Mouse (Mus musculus): ENCODE data around the gene Palld.

The Palld gene

DNA sequence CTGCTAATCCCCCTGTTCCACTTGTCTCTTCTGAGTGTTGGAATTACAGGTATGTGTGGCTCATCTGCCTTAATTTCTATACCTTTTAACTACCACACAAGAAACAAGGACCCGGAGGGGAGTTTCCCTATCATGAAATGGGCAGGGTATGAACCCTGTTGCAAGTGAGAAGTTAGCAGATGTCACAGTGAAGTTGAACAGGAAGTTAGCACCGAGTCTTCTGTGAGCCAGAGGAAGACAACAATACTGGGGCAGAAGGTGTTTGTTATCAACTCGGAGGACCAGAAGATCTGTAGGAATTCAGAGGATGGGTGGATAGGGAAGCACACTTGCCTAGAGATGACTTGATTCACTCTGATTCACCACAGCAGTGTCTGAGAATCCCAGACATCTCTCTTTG lies 259.3 kb downstream of the Palld start:
- ATAC-seq (ENCODE audit: insufficient number of reproducible peaks, low FRiP score, low TSS enrichment), result no peak

DNA sequence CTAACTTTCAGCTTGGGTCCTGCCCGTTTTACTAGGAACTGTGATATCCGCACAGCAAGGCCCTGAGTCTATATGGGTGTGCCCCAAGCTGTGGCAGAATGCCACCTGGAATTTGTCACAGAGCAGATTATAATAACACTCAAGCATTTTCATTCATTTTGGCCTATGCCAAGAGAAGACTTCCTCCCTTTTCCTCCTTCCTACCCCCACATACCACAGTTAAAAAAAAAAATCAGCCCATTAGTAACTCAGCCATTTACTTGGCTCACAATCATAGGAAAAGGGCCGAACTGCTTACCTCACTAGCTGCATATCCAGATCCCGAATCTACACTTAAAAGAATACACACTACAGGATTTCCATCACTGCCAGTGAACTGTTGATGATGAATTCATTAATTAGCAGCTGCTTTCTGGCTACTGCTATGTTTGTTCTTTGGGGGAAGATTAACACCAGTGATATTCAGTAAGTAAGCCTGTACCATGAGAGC lies 260.1 kb downstream of the Palld start:
- ATAC-seq (ENCODE audit: insufficient number of reproducible peaks, low FRiP score, low TSS enrichment), result no peak

DNA sequence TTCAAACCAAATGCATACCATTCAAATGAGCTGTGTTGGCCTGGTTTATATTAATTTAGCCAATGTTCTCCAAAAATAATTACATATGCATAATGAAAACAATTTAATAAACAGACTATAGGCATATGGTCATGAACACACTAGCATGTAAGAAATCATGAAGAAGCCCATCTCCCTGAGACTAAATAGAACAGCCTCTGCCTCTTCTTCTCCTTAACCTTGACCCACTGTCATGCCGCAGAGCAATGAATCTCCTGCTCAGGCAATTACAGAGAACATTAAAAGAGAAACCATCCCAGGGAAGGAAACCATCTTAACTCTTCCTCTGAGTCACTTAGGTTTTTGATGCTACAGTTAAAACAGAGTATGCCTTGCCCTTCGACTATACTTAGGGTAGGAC lies 262.9 kb downstream of the Palld start:
- ATAC-seq (ENCODE audit: insufficient number of reproducible peaks, low FRiP score, low TSS enrichment), result no peak

DNA sequence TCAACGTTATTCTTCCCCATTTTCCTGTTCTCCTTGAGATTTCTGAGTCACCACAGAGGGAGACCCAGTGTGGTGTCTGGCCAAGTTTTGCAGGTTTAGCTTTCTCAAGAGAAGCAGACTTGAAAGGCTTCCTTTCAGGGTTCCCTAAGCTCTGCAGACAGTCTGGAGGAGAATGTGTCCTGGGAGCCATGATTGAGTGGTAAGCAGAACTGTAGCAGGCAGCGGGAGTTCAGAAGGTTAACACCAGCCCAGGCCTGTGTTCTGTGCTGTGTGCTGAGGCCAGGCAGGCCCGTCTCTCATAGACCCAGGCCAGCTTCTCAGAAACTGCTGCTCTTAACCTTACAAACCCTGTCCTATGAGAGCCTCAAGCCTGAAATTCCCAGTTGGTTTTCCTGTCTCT lies 263.5 kb downstream of the Palld start:
- ATAC-seq (ENCODE audit: insufficient number of reproducible peaks, low FRiP score, low TSS enrichment), result no peak

DNA sequence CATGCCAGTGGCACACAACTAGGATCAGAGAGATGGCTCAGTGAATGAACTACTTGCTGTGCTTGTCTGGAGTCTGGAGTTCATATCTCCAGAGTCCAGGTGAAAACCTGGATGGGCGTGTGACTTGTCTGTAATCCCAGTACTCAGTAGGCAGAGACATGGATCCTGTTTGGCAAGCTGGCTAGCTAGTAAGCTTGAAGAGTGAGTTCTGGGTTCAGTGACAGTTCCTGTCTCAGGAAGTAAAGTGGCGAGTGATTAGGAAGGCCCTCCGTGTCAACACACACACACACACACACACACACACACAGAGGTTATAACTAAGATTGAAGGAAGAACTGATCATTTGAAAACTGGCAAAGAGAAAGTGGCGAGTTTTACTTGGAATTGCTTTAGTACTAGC lies 264.8 kb downstream of the Palld start:
- no peak for ATAC-seq (ENCODE audit: insufficient number of reproducible peaks, low FRiP score, low TSS enrichment)

DNA sequence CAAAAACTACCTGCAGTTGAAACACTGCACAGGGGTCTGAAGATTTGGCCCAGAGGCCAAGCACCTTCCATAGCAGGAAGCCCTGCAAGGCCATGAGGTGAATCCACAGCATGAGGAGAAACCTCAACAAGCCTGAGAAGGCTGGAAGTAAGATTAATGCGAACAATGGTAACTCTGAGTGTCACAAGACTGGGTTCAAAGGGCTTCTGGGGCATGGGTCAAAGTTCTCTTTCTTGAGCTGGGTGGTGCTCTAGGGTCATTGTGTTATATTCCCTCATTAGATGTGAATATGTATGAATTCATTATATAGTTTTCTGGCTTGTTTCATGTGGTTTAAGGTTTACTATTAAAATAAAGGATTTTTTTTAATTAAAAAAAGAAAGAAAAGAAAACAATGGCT lies 267.7 kb downstream of the Palld start:
- no peak for ATAC-seq (ENCODE audit: insufficient number of reproducible peaks, low FRiP score, low TSS enrichment)

DNA sequence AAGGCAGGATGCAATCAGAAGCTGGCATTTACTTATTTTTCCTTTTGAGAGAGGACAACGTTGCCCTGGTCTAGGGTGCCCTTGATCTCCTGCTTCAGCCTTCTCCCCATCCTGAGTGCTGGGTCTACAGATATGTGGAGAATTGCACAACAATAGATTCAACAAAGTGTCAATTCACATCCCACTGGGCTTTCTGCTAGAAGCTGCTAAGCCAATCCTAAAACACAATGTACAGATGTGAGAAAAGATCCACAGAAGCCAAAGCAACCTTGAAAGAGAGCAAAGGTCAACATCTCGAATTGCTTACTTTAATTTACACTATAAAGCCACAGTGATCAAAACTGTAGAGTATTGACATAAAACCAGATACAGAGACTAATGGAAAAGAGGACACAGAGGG lies 270.2 kb downstream of the Palld start:
- ATAC-seq (ENCODE audit: insufficient number of reproducible peaks, low FRiP score, low TSS enrichment), result no peak

DNA sequence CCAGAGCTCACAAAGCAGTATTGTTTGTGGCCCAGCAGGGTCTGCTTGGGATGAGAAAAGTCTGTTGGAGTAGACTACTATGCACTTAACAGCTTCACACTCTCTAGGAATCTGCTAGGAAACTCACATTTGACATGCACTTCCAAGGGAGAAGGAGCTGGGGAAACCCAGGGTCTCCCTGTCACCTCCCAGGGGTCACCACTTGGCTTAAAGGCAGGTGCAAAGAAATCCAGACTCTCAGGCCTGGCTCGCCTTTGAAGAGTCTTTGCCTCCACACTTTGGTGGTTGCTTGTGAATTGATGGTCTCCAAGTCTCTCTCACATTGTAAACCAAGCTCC lies 272.9 kb downstream of the Palld start:
- no peak for ATAC-seq (ENCODE audit: insufficient number of reproducible peaks, low FRiP score, low TSS enrichment)

DNA sequence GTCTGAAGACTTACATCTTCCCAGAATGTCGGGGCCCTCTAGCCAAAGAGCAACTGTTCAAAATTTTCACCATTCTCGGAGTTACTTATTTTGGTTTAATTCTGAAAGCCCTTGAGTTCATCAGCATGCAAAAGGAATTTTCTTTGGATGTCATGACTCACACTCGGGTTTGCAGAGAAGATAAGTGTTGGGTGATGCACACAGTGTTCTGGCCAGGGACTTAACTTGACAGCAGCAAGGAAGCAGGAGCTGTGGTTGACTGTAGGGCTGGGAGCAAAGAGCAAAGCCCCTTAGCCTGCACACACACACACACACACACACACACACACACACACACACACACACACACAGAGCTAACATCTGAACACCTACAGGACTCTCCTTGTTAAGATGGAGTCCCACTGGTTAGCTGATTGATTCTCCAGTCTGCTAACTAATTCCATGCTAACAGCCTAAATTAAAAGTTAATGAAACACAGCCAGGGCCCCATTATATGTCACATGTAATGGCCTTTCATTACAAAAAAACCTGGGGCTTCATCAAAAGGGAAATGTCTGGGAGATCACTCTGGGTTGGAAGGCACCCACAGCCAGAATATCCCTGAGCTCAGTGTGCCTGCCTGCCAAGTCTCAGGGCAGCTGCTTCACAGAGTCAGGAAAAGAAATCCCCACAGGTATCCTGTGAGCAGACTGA lies 273.4 kb downstream of the Palld start:
- ATAC-seq (ENCODE audit: insufficient number of reproducible peaks, low FRiP score, low TSS enrichment), result no peak

DNA sequence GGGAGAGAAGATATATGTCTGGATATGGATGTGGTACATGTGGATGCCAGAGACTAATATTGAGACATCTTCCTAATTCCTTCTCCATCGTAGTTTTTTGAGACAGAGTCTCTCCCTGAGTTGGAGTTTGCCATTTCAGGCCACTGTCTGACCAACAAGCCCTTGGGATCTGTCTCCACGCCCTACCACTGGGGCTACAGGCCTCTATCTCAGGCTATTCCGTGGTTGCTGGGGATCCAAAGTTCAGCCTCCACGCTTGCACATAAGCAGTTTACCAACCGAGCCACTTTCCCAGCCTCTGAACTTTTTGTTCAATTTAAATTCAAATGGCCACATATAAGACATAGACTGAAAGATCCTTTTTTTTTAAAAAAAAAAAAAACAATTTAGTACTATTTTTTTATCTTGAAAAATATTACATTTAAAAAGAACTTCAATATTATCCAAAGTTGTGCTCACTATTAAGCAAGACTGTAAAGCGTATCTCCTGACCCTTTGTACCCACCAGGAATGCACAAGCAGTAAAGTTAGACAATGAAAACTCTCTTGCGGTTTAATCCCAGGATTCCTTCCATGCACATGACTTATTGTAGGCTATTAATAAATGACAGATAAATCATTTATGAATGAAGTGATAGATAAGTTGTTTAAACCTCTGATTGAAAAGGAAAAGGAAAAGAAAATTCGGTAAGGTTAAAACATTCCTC lies 276.1 kb downstream of the Palld start:
- no peak for ATAC-seq (ENCODE audit: insufficient number of reproducible peaks, low FRiP score, low TSS enrichment)

DNA sequence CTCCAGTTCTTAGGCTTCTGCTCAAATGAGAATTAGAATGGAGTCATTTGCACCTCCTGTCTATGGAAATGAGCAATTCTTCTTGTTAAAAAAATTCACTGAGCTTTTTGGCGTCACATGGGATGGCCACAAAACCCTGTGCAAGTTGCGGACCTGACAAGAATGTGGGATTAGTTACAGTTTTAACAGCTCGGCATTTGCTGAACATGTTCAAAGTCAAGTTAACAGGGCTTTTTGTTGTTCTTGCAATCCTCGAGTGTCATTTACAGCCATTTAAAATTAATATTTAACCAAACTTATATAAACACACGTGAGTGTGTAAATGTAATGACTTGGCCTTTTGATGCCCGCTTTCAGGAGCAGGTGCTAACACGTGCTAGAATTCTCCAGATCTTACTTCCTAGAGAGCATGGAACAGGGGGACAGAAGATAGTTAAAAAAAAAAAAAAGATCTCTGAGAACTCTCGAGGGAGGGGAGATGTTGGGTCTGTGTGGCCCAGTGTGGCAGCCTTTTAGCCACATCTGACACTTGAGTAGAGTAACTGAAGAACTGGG lies 276.8 kb downstream of the Palld start:
- ATAC-seq (ENCODE audit: insufficient number of reproducible peaks, low FRiP score, low TSS enrichment), result no peak

DNA sequence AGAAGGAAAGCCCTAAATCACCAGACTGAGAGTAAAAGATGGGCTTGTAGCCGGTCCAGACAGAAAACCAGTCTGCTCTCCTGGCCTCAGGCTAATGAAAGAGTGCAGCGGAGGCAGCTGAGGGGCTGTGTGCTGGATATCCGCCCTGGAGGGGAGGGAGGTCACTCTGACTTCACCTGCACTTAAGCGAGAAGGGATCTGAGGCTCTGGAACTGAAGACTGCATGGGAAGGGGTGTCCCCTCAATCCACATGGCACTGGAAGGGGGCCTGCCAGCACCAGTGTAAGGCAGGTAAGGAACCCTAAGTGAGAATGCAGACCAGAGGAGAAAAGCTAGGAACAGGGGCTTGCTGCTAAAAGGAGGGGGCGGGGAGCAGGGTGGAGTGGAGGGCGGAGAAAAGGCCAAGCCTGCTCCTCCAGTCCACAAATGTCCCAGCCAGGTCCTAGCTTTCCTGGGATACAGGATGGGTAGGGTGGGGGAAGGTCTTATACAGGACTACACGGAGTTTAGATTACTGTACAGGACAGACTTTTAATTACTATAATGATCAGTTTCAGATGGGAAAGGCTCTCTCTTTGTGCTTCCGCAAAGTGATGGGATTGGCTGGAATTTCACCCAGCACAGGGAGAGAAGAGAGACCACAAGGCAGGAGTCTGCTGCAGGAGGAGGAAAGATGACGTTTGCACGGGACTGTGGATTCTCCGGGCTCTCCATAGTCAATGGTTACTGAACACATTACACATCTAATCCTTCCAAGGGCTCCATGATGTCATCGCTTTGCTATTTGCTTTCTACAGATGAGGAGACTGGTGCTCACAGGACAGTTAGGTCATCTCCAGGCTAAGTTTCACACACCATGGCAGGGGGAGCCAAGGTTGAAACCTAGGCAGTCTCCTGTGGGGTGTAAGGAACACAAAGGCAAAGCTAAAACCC lies 278.7 kb downstream of the Palld start:
- ATAC-seq (ENCODE audit: insufficient number of reproducible peaks, low FRiP score, low TSS enrichment), result no peak

DNA sequence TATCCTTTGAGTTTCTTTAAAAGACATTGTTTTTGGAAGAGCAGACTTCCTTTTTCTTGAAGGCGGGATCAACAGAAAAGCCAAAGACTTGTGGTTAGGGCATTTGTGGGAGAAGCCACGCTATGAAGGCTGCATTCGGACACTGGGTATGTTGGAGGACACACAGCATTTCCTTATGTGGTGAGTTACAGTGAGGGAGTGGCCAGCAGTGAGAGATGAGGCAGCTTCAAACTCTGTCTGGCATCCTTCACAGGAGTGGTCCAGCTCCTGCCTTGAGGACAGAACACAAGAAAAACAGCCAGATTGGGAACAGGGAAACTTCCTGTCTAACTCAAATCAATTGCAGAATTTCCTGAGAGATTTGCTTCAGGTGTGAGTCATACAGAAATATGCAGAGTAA lies 281.2 kb downstream of the Palld start:
- ATAC-seq (ENCODE audit: insufficient number of reproducible peaks, low FRiP score, low TSS enrichment), result no peak

DNA sequence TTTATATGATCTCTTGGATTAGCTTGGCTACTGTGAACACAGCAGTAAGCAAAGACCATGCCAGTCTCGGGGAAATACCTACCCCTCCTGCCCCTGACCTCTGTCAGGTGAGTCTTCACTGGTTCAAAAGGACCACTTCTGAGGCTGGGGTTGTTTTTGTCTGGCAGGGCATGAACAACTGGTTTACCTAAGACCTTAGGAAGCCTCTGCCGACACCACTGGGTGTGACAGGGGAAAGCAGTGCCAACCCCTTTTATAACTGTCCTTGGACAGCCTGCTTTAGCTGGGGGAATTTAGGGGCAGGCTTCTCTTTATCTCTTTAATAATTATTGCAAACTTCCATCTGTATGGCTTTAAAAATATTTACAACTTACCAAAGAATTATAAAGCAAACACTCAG lies 284.8 kb downstream of the Palld start:
- ATAC-seq (ENCODE audit: insufficient number of reproducible peaks, low FRiP score, low TSS enrichment), result no peak

DNA sequence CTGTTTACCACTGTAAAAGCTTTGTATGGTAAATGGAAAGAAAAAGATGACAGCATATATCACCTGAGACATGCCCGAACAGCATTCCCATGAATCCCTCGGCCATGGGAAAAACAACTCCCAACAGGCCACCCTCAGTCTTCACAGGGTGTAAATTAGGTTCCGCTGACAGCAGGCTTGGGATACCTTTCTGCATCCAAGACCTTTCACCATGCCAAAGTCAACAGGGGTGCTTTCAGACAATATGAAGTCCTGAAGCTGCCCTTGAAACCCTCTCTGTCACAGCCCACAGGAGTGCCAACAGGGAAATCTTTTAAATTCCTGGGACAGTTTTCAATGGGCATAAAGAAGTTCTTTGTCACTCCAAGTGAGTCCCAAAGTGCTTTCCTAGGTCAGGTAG lies 285.4 kb downstream of the Palld start:
- ATAC-seq (ENCODE audit: insufficient number of reproducible peaks, low FRiP score, low TSS enrichment), result no peak

DNA sequence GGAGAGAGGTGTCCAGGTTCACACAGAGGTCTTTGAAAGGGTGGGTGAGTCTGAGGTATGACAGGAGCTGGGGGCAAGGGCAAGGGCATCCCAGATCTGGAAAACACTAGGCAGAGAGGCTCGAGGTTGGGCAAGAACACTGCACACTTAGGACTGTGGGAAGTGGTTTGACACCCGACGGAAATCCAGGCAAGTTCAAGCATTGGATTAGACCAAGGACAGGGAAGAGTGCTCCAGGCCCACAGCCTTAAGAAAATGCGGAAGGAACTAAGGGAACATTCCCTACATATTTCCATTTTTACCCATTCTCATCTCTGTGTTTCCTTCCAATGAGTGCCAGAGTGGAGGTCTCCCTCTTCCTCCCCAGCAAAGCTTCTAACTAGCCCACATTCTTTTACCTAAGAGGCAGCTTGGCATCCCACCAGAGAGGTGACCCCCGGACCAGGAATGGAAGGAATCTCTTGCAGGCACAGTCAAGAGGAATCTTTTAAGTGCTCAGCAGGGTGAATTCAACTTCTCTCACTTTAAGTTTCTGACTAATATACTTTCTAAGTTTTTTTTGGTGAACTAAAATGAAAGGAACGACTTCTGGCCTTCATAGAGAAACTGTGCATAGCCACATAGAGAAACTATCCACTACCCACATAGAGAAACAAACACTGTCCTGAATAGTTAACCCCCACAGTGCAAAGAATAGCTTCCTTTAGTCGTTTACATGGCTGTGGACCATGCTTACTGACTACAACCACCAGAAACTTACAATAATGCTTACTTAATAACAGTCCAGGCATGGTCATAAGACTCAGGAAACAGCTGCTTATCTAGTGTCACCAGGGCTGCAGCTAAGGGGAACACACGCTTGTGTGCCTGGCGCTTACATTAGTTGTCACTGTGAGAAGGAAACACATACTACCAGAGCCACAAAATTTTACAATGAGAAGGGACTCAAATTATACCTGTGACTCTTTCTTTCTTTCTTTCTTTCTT lies 286.5 kb downstream of the Palld start:
- no peak for ATAC-seq (ENCODE audit: insufficient number of reproducible peaks, low FRiP score, low TSS enrichment)

DNA sequence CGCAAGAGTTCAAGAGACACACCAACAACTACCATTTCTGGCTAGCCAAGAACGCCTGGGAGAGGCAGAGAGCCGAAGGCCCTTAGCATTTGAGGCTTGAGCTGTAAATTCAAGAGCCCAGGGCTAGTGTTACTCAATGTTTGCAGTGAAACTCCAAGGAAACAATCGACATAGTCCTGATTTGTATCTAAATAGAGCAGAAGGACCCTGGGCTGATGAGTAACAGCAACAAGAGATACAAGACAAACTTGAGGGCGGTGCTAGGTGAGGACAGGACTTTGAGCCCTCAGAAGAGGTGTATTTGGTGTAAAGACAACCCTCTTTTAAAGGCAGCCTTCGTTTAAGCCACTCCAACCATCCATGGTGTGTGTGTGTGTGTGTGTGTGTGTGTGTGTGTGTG lies 290.7 kb downstream of the Palld start:
- ATAC-seq (ENCODE audit: insufficient number of reproducible peaks, low FRiP score, low TSS enrichment), result no peak

DNA sequence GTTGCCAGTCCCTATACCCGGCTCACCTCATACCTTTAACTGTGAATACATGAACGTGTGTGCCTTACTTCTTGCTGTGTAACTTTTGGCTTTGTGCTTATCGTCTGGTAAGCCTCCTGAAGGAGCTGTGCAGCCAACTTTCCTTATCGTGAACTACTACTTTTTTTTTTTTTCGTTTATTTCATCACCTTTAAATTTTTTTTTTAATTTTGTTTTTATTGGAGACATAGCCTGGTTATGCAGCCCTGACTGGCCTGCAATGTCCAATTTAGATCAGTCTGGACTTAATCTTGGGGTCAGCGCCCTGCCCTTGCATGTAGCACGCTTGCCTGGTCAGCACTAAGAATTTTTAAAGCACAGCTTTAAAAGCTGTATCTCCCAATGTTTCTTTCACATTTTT lies 291.4 kb downstream of the Palld start:
- ATAC-seq (ENCODE audit: insufficient number of reproducible peaks, low FRiP score, low TSS enrichment), result no peak

DNA sequence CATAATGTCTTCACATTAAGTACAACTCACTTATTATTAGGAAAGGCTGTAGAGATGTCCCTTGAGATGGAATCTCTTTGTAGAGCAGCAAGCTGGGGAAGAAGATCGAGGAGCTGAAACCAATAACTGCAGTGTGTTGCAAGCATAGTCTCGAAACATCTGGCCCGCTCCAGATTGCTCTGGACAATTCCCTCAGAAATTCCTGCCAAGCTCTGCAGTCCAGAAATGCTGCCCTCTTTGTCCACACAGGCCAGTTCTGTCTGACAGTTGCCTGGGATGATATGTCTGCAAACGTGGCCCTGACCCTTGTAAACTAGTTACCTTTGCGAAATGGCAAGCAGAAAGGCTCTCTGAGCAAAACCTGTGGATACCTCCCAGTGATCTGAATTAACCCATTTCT lies 291.9 kb downstream of the Palld start:
- ATAC-seq (ENCODE audit: insufficient number of reproducible peaks, low FRiP score, low TSS enrichment), result no peak

DNA sequence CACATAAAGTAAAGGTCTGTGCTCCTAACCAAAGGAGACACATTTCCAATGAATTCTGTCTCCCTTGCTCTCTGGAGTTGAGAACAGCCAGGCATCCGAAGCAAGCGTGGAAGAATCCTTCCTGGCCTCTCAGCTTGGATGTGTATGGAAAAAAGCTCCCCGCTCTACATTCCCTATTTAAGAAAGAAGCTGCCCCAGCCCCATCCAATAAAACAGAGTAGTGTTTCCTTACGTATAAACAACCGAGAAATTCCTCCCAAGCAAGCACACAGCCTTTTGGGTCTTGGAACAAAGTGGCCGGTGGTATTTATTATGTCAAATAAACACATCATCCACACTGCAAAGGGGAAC lies 295.1 kb downstream of the Palld start:
- no peak for ATAC-seq (ENCODE audit: insufficient number of reproducible peaks, low FRiP score, low TSS enrichment)

Data from cerebellum, adult (tissue).